Mouse (Mus musculus): Measurements from ENCODE around the gene Capn7. TPM values are rescaled to one million over a fixed set of nuclear protein-coding genes. Genes with fewer than 3 reads are reported as not detected.

Gene Capn7
- total and polyA plus RNA-seq, 2 experiments, result 6.1 to 38.1 TPM

- Histone ChIP-seq H3K4me1 (ENCODE audit: control insufficient read depth, insufficient read depth, low read length) (no peaks in the 10 kb centered on the region), H3K36me3 (ENCODE audit: control insufficient read depth, insufficient read depth, low read length) (no peaks in the 10 kb centered on the region), H3K9ac (ENCODE audit: low read depth, low read length) (no peak overlapping the region), H3K79me2 (ENCODE audit: control insufficient read depth, insufficient read depth, low read length) (no peaks in the 10 kb centered on the region), H3K4me3 (ENCODE audit: insufficient read depth, low read depth, low read length) (no peak overlapping the region), H3K27me3 (ENCODE audit: control insufficient read depth, insufficient read depth, low read length) (no peaks in the 10 kb centered on the region), H3K27ac (replicated peaks; ENCODE audit: insufficient read depth, low read depth, low read length) (no peak overlapping the region)
- no peak for DNase-seq (ENCODE audit: extremely low read depth, low read depth, low spot score)
- WGBS, result 86% methylated on average over 3 of the region's 3 CpGs
- TF ChIP-seq POLR2A (IDR thresholded peaks at IDR 0.05; ENCODE audit: extremely low read depth, insufficient read depth, low read length) (no peak), CTCF (IDR thresholded peaks at IDR 0.05; ENCODE audit: low read depth, low read length) (no peak)
These were observed 14.2 kb upstream of the Capn7 start for GRCm38 (mm10) chr14:31322191-31322590.

- Histone ChIP-seq H3K4me1 (ENCODE audit: control insufficient read depth, insufficient read depth, low read length) (no peaks in the 10 kb centered on the region), H3K9ac (ENCODE audit: low read depth, low read length) (no peak overlapping the region), H3K36me3 (ENCODE audit: control insufficient read depth, insufficient read depth, low read length) (no peaks in the 10 kb centered on the region), H3K79me2 (ENCODE audit: control insufficient read depth, insufficient read depth, low read length) (no peaks in the 10 kb centered on the region), H3K4me3 (ENCODE audit: insufficient read depth, low read depth, low read length) (no peak overlapping the region), H3K27ac (replicated peaks; ENCODE audit: insufficient read depth, low read depth, low read length) (no peak overlapping the region), H3K27me3 (ENCODE audit: control insufficient read depth, insufficient read depth, low read length) (no peaks in the 10 kb centered on the region)
- WGBS, result 73% methylated on average over 4 of the region's 4 CpGs
- TF ChIP-seq CTCF (IDR thresholded peaks at IDR 0.05; ENCODE audit: low read depth, low read length) (no peak), POLR2A (IDR thresholded peaks at IDR 0.05; ENCODE audit: extremely low read depth, insufficient read depth, low read length) (no peak)
- DNase-seq (ENCODE audit: extremely low read depth, low read depth, low spot score), result no peak
These were observed 13.2 kb upstream of the Capn7 start for GRCm38 (mm10) chr14:31323189-31323588.

GRCm38 (mm10) chr14:31323849-31324792, 12.3 kb upstream of the Capn7 start, which contains the start of gene Dnah1:
TSS of gene Dnah1 (minus strand) at chr14:31323896.
- no peak for TF ChIP-seq CTCF (IDR thresholded peaks at IDR 0.05; ENCODE audit: low read depth, low read length)
- TF ChIP-seq POLR2A (IDR thresholded peaks at IDR 0.05; ENCODE audit: extremely low read depth, insufficient read depth, low read length), result no peak
- H3K27me3 ChIP-seq (ENCODE audit: control insufficient read depth, insufficient read depth, low read length), result no peaks in the 10 kb centered on the region
- H3K79me2 ChIP-seq (ENCODE audit: control insufficient read depth, insufficient read depth, low read length), result no peaks in the 10 kb centered on the region
- peak within 1 kb of the TSS; percentile 4; the same call in 1 of the 2 replicates for H3K4me3 ChIP-seq (ENCODE audit: insufficient read depth, low read depth, low read length)
- 33% methylated on average over 28 of the region's 28 CpGs for WGBS
- H3K4me1 ChIP-seq (ENCODE audit: control insufficient read depth, insufficient read depth, low read length), result no peaks in the 10 kb centered on the region
- H3K36me3 ChIP-seq (ENCODE audit: control insufficient read depth, insufficient read depth, low read length), result no peaks in the 10 kb centered on the region
- no peak within 1 kb of the TSS for H3K9ac ChIP-seq (ENCODE audit: low read depth, low read length)
- no peak for DNase-seq (ENCODE audit: extremely low read depth, low read depth, low spot score)
- no peak within 1 kb of the TSS for H3K27ac ChIP-seq (replicated peaks; ENCODE audit: insufficient read depth, low read depth, low read length)

GRCm38 (mm10) chr14:31324851-31325250, 11.6 kb upstream of the Capn7 start:
- Histone ChIP-seq H3K27ac (replicated peaks; ENCODE audit: insufficient read depth, low read depth, low read length) (no peak overlapping the region), H3K9ac (ENCODE audit: low read depth, low read length) (no peak overlapping the region), H3K27me3 (ENCODE audit: control insufficient read depth, insufficient read depth, low read length) (no peaks in the 10 kb centered on the region), H3K79me2 (ENCODE audit: control insufficient read depth, insufficient read depth, low read length) (no peaks in the 10 kb centered on the region), H3K36me3 (ENCODE audit: control insufficient read depth, insufficient read depth, low read length) (no peaks in the 10 kb centered on the region), H3K4me1 (ENCODE audit: control insufficient read depth, insufficient read depth, low read length) (no peaks in the 10 kb centered on the region), H3K4me3 (ENCODE audit: insufficient read depth, low read depth, low read length) (no peak overlapping the region)
- WGBS, result 66% methylated on average over 10 of the region's 10 CpGs
- DNase-seq (ENCODE audit: extremely low read depth, low read depth, low spot score), result no peak
- no peak for TF ChIP-seq POLR2A (IDR thresholded peaks at IDR 0.05; ENCODE audit: extremely low read depth, insufficient read depth, low read length)
- TF ChIP-seq CTCF (IDR thresholded peaks at IDR 0.05; ENCODE audit: low read depth, low read length), result peak; percentile 47

GRCm38 (mm10) chr14:31325551-31325950, 10.9 kb upstream of the Capn7 start:
- DNase-seq (ENCODE audit: extremely low read depth, low read depth, low spot score), result no peak

GRCm38 (mm10) chr14:31326770-31327169, 9.7 kb upstream of the Capn7 start:
- WGBS, result 75% methylated on average over 7 of the region's 7 CpGs

More at GRCm38 (mm10) chr14:31325551-31325950, 10.9 kb upstream of the Capn7 start:
- H3K4me1 ChIP-seq (ENCODE audit: control insufficient read depth, insufficient read depth, low read length), result no peaks in the 10 kb centered on the region
- H3K79me2 ChIP-seq (ENCODE audit: control insufficient read depth, insufficient read depth, low read length), result no peaks in the 10 kb centered on the region
- H3K27ac ChIP-seq (replicated peaks; ENCODE audit: insufficient read depth, low read depth, low read length), result no peak overlapping the region
- WGBS, result 56% methylated on average over 5 of the region's 5 CpGs
- no peak overlapping the region for H3K9ac ChIP-seq (ENCODE audit: low read depth, low read length)
- H3K27me3 ChIP-seq (ENCODE audit: control insufficient read depth, insufficient read depth, low read length), result no peaks in the 10 kb centered on the region; the same call in 1 of the 2 replicates
- TF ChIP-seq CTCF (IDR thresholded peaks at IDR 0.05; ENCODE audit: low read depth, low read length), result no peak; the same call in 1 of the 2 replicates
- no peak for TF ChIP-seq POLR2A (IDR thresholded peaks at IDR 0.05; ENCODE audit: extremely low read depth, insufficient read depth, low read length)
- no peak overlapping the region for H3K4me3 ChIP-seq (ENCODE audit: insufficient read depth, low read depth, low read length)
- H3K36me3 ChIP-seq (ENCODE audit: control insufficient read depth, insufficient read depth, low read length), result no peaks in the 10 kb centered on the region

More at GRCm38 (mm10) chr14:31326770-31327169, 9.7 kb upstream of the Capn7 start:
- no peaks in the 10 kb centered on the region for H3K36me3 ChIP-seq (ENCODE audit: control insufficient read depth, insufficient read depth, low read length)
- no peak overlapping the region for H3K4me3 ChIP-seq (ENCODE audit: insufficient read depth, low read depth, low read length)
- peaks cover 2% of the 10 kb centered on the region; the same call in 1 of the 2 replicates for H3K27me3 ChIP-seq (ENCODE audit: control insufficient read depth, insufficient read depth, low read length)
- H3K9ac ChIP-seq (ENCODE audit: low read depth, low read length), result no peak overlapping the region
- H3K4me1 ChIP-seq (ENCODE audit: control insufficient read depth, insufficient read depth, low read length), result no peaks in the 10 kb centered on the region
- DNase-seq (ENCODE audit: extremely low read depth, low read depth, low spot score), result no peak
- no peaks in the 10 kb centered on the region for H3K79me2 ChIP-seq (ENCODE audit: control insufficient read depth, insufficient read depth, low read length)
- no peak overlapping the region for H3K27ac ChIP-seq (replicated peaks; ENCODE audit: insufficient read depth, low read depth, low read length)
- TF ChIP-seq CTCF (IDR thresholded peaks at IDR 0.05; ENCODE audit: low read depth, low read length), result no peak

Measured in liver, adult 2 months (tissue).